Mouse (Mus musculus): Measurements from ENCODE around the gene Pygl.

Pygl gene

GRCm38 (mm10) chr12:70231294-70231693 lies at the start of gene Pygl:
TSS of gene Pygl (minus strand) at chr12:70231488.
- TF ChIP-seq NANOG (IDR thresholded peaks at IDR 0.05; ENCODE audit: borderline replicate concordance, low read length) = no peak
- Histone ChIP-seq H3K36me3 (ENCODE audit: insufficient read depth, low read length) (no peaks in the 10 kb centered on the region), H3K9me3 (ENCODE audit: low read length) (no peaks in the 10 kb centered on the region), H3K4me1 (replicated peaks; ENCODE audit: low read depth, low read length) (peaks cover 15% of the 10 kb centered on the region), H3K4me3 (replicated peaks; ENCODE audit: low read length) (no peak within 1 kb of the TSS), H3K27me3 (ENCODE audit: insufficient read depth, low read length) (peaks cover 44% of the 10 kb centered on the region)

DNA sequence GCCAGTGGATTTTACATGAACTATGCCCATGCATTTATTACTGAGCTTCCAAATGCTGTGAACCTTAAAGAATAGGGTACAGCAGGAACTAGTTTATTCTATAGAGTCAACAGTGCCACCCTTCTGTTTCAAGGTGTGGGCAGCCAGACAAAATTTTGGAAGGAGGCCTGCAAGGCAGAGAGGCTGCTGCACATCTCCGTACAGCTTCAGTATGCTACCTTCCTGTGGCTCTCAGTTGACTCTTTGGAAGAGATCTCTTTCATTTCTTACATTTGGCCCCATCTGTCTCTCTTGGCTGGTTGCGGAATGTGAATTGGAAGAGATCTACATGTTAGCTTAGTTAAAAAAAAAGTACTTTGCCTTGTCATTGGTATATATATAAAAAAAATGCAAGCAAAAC lies 49.6 kb upstream of the Pygl start:
- no peak for TF ChIP-seq POU5F1 (IDR thresholded peaks at IDR 0.05; ENCODE audit: borderline replicate concordance, low read length)
- peaks cover 7% of the 10 kb centered on the region for H3K4me1 ChIP-seq (replicated peaks; ENCODE audit: low read depth, low read length)

DNA sequence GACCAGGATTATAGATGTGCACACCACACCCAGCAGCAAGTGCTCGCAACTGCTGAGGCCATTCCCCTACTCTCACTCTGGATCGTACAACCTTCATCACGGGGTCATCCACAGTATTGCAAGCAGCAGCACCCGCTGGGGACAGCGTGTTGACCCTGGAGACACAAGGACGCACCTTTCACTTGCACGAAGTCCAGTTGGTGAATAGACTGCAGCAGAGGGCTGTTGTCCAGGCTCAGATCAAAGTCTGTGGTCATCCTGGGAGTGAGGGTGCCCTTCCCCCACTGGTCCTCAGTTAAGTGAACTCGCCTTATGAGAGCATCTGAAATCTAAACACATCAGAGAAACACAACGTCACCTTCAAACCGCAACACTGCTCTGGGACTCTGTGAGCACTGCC lies 49.1 kb upstream of the Pygl start:
- no peaks in the 10 kb centered on the region for H3K36me3 ChIP-seq (ENCODE audit: insufficient read depth, low read length)
- no peak for TF ChIP-seq NANOG (IDR thresholded peaks at IDR 0.05; ENCODE audit: borderline replicate concordance, low read length)
- peaks cover 7% of the 10 kb centered on the region for H3K4me1 ChIP-seq (replicated peaks; ENCODE audit: low read depth, low read length)
- H3K27me3 ChIP-seq (ENCODE audit: insufficient read depth, low read length) = peaks cover 12% of the 10 kb centered on the region; the same call in 1 of the 2 replicates
- no peaks in the 10 kb centered on the region for H3K9me3 ChIP-seq (ENCODE audit: low read length)
- no peak overlapping the region for H3K4me3 ChIP-seq (replicated peaks; ENCODE audit: low read length)

More for the DNA sequence above, 49.6 kb upstream of the Pygl start:
- Histone ChIP-seq H3K27me3 (ENCODE audit: insufficient read depth, low read length) (peaks cover 10% of the 10 kb centered on the region; the same call in 1 of the 2 replicates), H3K4me3 (replicated peaks; ENCODE audit: low read length) (no peak overlapping the region), H3K36me3 (ENCODE audit: insufficient read depth, low read length) (no peaks in the 10 kb centered on the region), H3K9me3 (ENCODE audit: low read length) (no peaks in the 10 kb centered on the region)

DNA sequence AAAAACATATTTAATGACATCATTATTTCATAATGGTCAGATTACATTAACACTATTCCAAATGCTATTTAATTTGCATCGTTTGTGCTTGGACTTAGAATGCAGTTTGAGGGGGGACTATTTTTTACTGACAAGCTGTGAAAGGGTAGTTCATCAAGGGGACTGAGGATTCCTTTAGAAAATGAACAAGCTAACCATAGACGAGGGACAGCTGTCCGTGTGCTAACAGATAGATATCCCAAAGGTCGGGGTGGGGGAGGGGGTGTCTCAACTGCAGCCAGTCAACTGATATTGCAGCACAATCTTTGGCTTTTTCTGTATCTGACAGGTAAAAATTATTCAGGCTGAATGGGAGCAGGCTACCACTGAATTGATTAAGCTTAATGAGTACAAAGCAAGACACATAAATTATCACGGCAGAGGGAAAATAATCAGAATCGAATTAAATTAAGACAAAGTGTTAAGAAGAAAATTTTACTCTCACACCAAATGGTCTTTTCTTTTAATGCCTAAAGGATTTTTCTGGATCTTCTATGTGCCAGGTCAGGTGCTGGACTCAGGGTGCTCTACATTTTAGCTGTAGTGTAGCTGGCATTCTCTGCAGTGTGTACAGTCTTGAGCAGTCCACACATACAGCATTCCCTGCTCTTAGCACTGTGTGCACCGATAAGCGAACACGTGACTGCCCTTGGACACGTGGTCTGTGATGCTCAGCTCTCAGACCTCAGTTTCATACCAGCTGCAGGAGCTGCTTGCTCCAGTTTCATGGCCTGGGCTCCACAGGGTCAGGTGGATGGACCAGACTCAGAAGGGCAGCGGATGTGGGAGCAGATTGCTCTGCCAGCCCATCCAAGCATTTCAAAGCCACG lies 46.0 kb upstream of the Pygl start:
- TF ChIP-seq NANOG (IDR thresholded peaks at IDR 0.05; ENCODE audit: borderline replicate concordance, low read length) = no peak
- TF ChIP-seq CTCF (conservative IDR thresholded peaks at IDR 0.05; ENCODE audit: low read length) = no peak
- TF ChIP-seq POU5F1 (IDR thresholded peaks at IDR 0.05; ENCODE audit: borderline replicate concordance, low read length) = no peak
- H3K4me3 ChIP-seq (replicated peaks; ENCODE audit: low read length) = no peak overlapping the region
- no peaks in the 10 kb centered on the region for H3K4me1 ChIP-seq (replicated peaks; ENCODE audit: low read depth, low read length)
- H3K27me3 ChIP-seq (ENCODE audit: insufficient read depth, low read length) = peaks cover 13% of the 10 kb centered on the region; the same call in 1 of the 2 replicates
- H3K9me3 ChIP-seq (ENCODE audit: low read length) = no peaks in the 10 kb centered on the region
- H3K36me3 ChIP-seq (ENCODE audit: insufficient read depth, low read length) = no peaks in the 10 kb centered on the region

DNA sequence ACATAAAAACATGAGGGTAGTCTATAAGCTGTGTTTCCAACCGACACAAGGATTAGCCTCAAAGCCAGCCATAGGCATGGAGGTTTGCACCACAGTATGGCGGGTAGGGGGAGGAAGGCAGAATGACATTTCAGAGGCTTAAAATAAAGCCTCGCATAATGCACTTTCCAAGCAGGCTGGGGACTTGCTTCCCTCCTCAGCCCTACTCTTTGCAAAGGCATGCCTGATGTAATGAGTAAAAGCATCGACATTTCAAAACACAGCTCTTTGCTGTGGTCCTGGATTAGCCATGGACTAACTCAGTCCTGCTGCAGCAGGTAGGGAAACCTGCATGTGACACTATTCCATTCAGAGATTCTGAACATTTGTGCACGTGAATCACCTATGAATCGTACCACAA lies 38.4 kb upstream of the Pygl start:
- H3K9me3 ChIP-seq (ENCODE audit: low read length) = no peaks in the 10 kb centered on the region
- H3K27me3 ChIP-seq (ENCODE audit: insufficient read depth, low read length) = peaks cover 14% of the 10 kb centered on the region; the same call in 1 of the 2 replicates
- no peak overlapping the region for H3K4me3 ChIP-seq (replicated peaks; ENCODE audit: low read length)
- TF ChIP-seq POU5F1 (IDR thresholded peaks at IDR 0.05; ENCODE audit: borderline replicate concordance, low read length) = no peak
- no peak for TF ChIP-seq NANOG (IDR thresholded peaks at IDR 0.05; ENCODE audit: borderline replicate concordance, low read length)
- no peak for TF ChIP-seq CTCF (conservative IDR thresholded peaks at IDR 0.05; ENCODE audit: low read length)
- H3K4me1 ChIP-seq (replicated peaks; ENCODE audit: low read depth, low read length) = peaks cover 5% of the 10 kb centered on the region; the same call in 1 of the 2 replicates
- H3K36me3 ChIP-seq (ENCODE audit: insufficient read depth, low read length) = no peaks in the 10 kb centered on the region

GRCm38 (mm10) chr12:70267314-70267713 lies 36.0 kb upstream of the Pygl start:
- Histone ChIP-seq H3K4me1 (replicated peaks; ENCODE audit: low read depth, low read length) (peaks cover 5% of the 10 kb centered on the region; the same call in 1 of the 2 replicates), H3K36me3 (ENCODE audit: insufficient read depth, low read length) (no peaks in the 10 kb centered on the region), H3K9me3 (ENCODE audit: low read length) (no peaks in the 10 kb centered on the region), H3K27me3 (ENCODE audit: insufficient read depth, low read length) (peaks cover 14% of the 10 kb centered on the region; the same call in 1 of the 2 replicates), H3K4me3 (replicated peaks; ENCODE audit: low read length) (no peak overlapping the region)
- TF ChIP-seq POU5F1 (IDR thresholded peaks at IDR 0.05; ENCODE audit: borderline replicate concordance, low read length) (no peak), CTCF (conservative IDR thresholded peaks at IDR 0.05; ENCODE audit: low read length) (no peak), NANOG (IDR thresholded peaks at IDR 0.05; ENCODE audit: borderline replicate concordance, low read length) (no peak)

- Histone ChIP-seq H3K4me1 (replicated peaks; ENCODE audit: low read depth, low read length) (peaks cover 5% of the 10 kb centered on the region; the same call in 1 of the 2 replicates), H3K9me3 (ENCODE audit: low read length) (no peaks in the 10 kb centered on the region), H3K4me3 (replicated peaks; ENCODE audit: low read length) (no peak overlapping the region), H3K36me3 (ENCODE audit: insufficient read depth, low read length) (no peaks in the 10 kb centered on the region), H3K27me3 (ENCODE audit: insufficient read depth, low read length) (peaks cover 20% of the 10 kb centered on the region; the same call in 1 of the 2 replicates)
- TF ChIP-seq POU5F1 (IDR thresholded peaks at IDR 0.05; ENCODE audit: borderline replicate concordance, low read length) (no peak), NANOG (IDR thresholded peaks at IDR 0.05; ENCODE audit: borderline replicate concordance, low read length) (no peak)
Measured at GRCm38 (mm10) chr12:70266494-70266931, 35.2 kb upstream of the Pygl start.

GRCm38 (mm10) chr12:70263721-70264120 lies 32.4 kb upstream of the Pygl start:
- Histone ChIP-seq H3K9me3 (ENCODE audit: low read length) (no peaks in the 10 kb centered on the region), H3K27me3 (ENCODE audit: insufficient read depth, low read length) (peaks cover 12% of the 10 kb centered on the region; the same call in 1 of the 2 replicates), H3K36me3 (ENCODE audit: insufficient read depth, low read length) (no peaks in the 10 kb centered on the region), H3K4me1 (replicated peaks; ENCODE audit: low read depth, low read length) (peaks cover 5% of the 10 kb centered on the region; the same call in 1 of the 2 replicates), H3K4me3 (replicated peaks; ENCODE audit: low read length) (no peak overlapping the region)
- TF ChIP-seq POU5F1 (IDR thresholded peaks at IDR 0.05; ENCODE audit: borderline replicate concordance, low read length) (no peak), CTCF (conservative IDR thresholded peaks at IDR 0.05; ENCODE audit: low read length) (no peak), NANOG (IDR thresholded peaks at IDR 0.05; ENCODE audit: borderline replicate concordance, low read length) (no peak)

All from E14TG2a.4 (cell line).